Mouse (Mus musculus): ENCODE data around the gene Gm11492.

Gm11492 gene

GRCm38 (mm10) chr11:87602234-87602633 is 35.8 kb downstream of the Gm11492 start:
- DNase-seq = no peak

- no peak for DNase-seq
Measured at GRCm38 (mm10) chr11:87603571-87603970, 37.1 kb downstream of the Gm11492 start.

GRCm38 (mm10) chr11:87609264-87609663 is 42.8 kb downstream of the Gm11492 start:
- DNase-seq = no peak

GRCm38 (mm10) chr11:87611547-87611946 is 45.1 kb downstream of the Gm11492 start:
- no peak for DNase-seq

- DNase-seq = no peak
Measured at GRCm38 (mm10) chr11:87613972-87614371, 47.5 kb downstream of the Gm11492 start.

GRCm38 (mm10) chr11:87615551-87615950 is 49.1 kb downstream of the Gm11492 start:
- no peak for DNase-seq

- DNase-seq = no peak
Measured at GRCm38 (mm10) chr11:87615952-87616351, 49.5 kb downstream of the Gm11492 start.

GRCm38 (mm10) chr11:87616790-87617474 is 50.5 kb downstream of the Gm11492 start, which contains the start of gene Hsf5:
Gene Hsf5, plus strand, starts transcription at chr11:87617164.
- no peak for DNase-seq

- DNase-seq = no peak
Measured at GRCm38 (mm10) chr11:87617606-87618005, 51.2 kb downstream of the Gm11492 start.

Data from kidney, adult 9 months (tissue).